Mouse (Mus musculus) forebrain, postnatal 0 days (tissue): ENCODE measurements around the gene Fam3c. TPM values are rescaled to one million over a fixed set of nuclear protein-coding genes. Genes with fewer than 3 reads are reported as not detected.

Source experiments
- ATAC-seq: fragments of 200-750 bp; cut with Nextera tagmentation; 2 replicates; pipeline ENCODE4 v1.8.0; 2017; ENCODE audit warnings: mild to moderate bottlenecking, moderate library complexity
- DNase-seq: peaks from one replicate; pipeline ENCODE4 v3.0.0-alpha.2; 2015
- H3K27ac ChIP-seq: fragments of 300-500 bp; sonication (generic); 2 replicates; pipeline ENCODE4 v1.5.1; 2014; ENCODE audit warnings: low read depth, mild to moderate bottlenecking, antibody characterized with exemption, low read length, moderate library complexity, mixed read lengths
- H3K27me3 ChIP-seq: fragments of 300-500 bp; sonication (generic); 2 replicates; pipeline ENCODE4 v1.6.1; 2014; ENCODE audit warnings: mild to moderate bottlenecking, low read length, mixed read lengths; ENCODE audit not compliant: insufficient read depth
- H3K36me3 ChIP-seq: fragments of 300-500 bp; sonication (generic); 2 replicates; pipeline ENCODE4 v1.6.1; 2014; ENCODE audit warnings: mild to moderate bottlenecking, moderate library complexity; ENCODE audit not compliant: insufficient read depth
- H3K4me1 ChIP-seq: fragments of 300-500 bp; sonication (generic); 2 replicates; pipeline ENCODE4 v1.6.1; 2014; ENCODE audit warnings: antibody characterized with exemption; ENCODE audit not compliant: insufficient read depth
- H3K4me2 ChIP-seq: fragments of 300-500 bp; sonication (generic); 2 replicates; pipeline ENCODE4 v1.6.1; 2014; ENCODE audit warnings: low read depth, mild to moderate bottlenecking, moderate library complexity
- H3K4me3 ChIP-seq: fragments of 300-500 bp; sonication (generic); 2 replicates; pipeline ENCODE4 v1.5.1; 2014; ENCODE audit warnings: low read depth, low read length, mixed read lengths
- H3K9ac ChIP-seq: fragments of 300-500 bp; sonication (generic); 2 replicates; pipeline ENCODE4 v1.6.1; 2014; ENCODE audit warnings: mild to moderate bottlenecking
- H3K9me3 ChIP-seq: fragments of 300-500 bp; sonication (generic); 2 replicates; pipeline ENCODE4 v1.6.1; 2016; ENCODE audit warnings: low read length
- CTCF ChIP-seq: sonication (generic); IDR thresholded peaks from 2 replicates; pipeline ENCODE4 v1.5.1; 2016; ENCODE audit warnings: antibody characterized with exemption, control low read depth, low read depth
- WGBS: fragments of 180-500 bp; shearing (Covaris S2); extraction: QIAGEN DNeasy Blood & Tissue Kit; methylation state at CpG from one replicate; pipeline ENCODE4 v1.1.7; 2014; 5-methylcytosine and 5-hydroxymethylcytosine counted together
- polyA plus RNA-seq: library from polyadenylated mRNA; unstranded; fragments of >200 nt; fragmentation: Nextera tagmentation; extraction: Ambion mirVana; gene quantifications from 2 replicates; pipeline ENCODE4 v1.2.1, GENCODE M21; 2015
- total RNA-seq: library from RNA; depleted of rRNA; stranded (reverse); fragments of >200 nt; gene quantifications from 2 replicates; pipeline ENCODE4 v1.2.3, GENCODE M21; 2014; rRNA removed

The Fam3c gene
- total RNA-seq = 49.7 and 50.2 TPM in 2 replicates
- 73.9 and 98.9 TPM in 2 replicates for polyA plus RNA-seq

- peak; percentile 96 for DNase-seq
- Histone ChIP-seq H3K9me3 (no peaks in the 10 kb centered on the region), H3K9ac (peak within 1 kb of the TSS; percentile 84), H3K4me1 (no peaks in the 10 kb centered on the region; the same call in 1 of the 2 replicates), H3K27me3 (no peaks in the 10 kb centered on the region), H3K27ac (peak within 1 kb of the TSS; percentile 74), H3K4me3 (peak within 1 kb of the TSS; percentile 79), H3K4me2 (peak within 1 kb of the TSS; percentile 63), H3K36me3 (no peaks in the 10 kb centered on the region)
- under 1% methylated on average over 23 of the region's 38 CpGs for WGBS
- peak; percentile 97 for ATAC-seq
- peak; percentile 98 for TF ChIP-seq CTCF
Measured at GRCm38 (mm10) chr6:22356086-22356507, at the start of gene Fam3c. Gene Fam3c, minus strand, starts transcription at chr6:22356243.

GRCm38 (mm10) chr6:22405021-22405420, 49.0 kb upstream of the Fam3c start:
- no peaks in the 10 kb centered on the region for H3K36me3 ChIP-seq
- no peaks in the 10 kb centered on the region for H3K9me3 ChIP-seq
- 91% methylated on average over 3 of the region's 3 CpGs for WGBS
- H3K4me3 ChIP-seq = no peak overlapping the region
- H3K27me3 ChIP-seq = no peaks in the 10 kb centered on the region
- ATAC-seq = no peak
- H3K27ac ChIP-seq = no peak overlapping the region
- no peaks in the 10 kb centered on the region for H3K4me1 ChIP-seq
- H3K4me2 ChIP-seq = no peak overlapping the region
- H3K9ac ChIP-seq = no peak overlapping the region
- no peak for TF ChIP-seq CTCF
- no peak for DNase-seq

GRCm38 (mm10) chr6:22403736-22404135, 47.7 kb upstream of the Fam3c start:
- Histone ChIP-seq H3K4me1 (no peaks in the 10 kb centered on the region), H3K27me3 (no peaks in the 10 kb centered on the region), H3K9ac (no peak overlapping the region), H3K4me3 (no peak overlapping the region), H3K36me3 (no peaks in the 10 kb centered on the region), H3K4me2 (no peak overlapping the region), H3K9me3 (no peaks in the 10 kb centered on the region), H3K27ac (no peak overlapping the region)
- WGBS = 70% methylated on average over 5 of the region's 5 CpGs
- DNase-seq (no peak), ATAC-seq (no peak)
- no peak for TF ChIP-seq CTCF

GRCm38 (mm10) chr6:22403317-22403716, 47.3 kb upstream of the Fam3c start:
- no peak for DNase-seq
- no peak overlapping the region for H3K27ac ChIP-seq
- no peaks in the 10 kb centered on the region for H3K9me3 ChIP-seq
- WGBS = 45% methylated on average over 9 of the region's 9 CpGs
- no peak for ATAC-seq
- H3K4me2 ChIP-seq = no peak overlapping the region
- H3K4me3 ChIP-seq = no peak overlapping the region
- H3K36me3 ChIP-seq = no peaks in the 10 kb centered on the region
- no peaks in the 10 kb centered on the region for H3K27me3 ChIP-seq
- no peak for TF ChIP-seq CTCF
- H3K9ac ChIP-seq = no peak overlapping the region
- no peaks in the 10 kb centered on the region for H3K4me1 ChIP-seq

- no peak overlapping the region for H3K9ac ChIP-seq
- no peak for TF ChIP-seq CTCF
- H3K4me1 ChIP-seq = no peaks in the 10 kb centered on the region
- H3K9me3 ChIP-seq = no peaks in the 10 kb centered on the region
- no peak overlapping the region for H3K27ac ChIP-seq
- H3K36me3 ChIP-seq = no peaks in the 10 kb centered on the region
- H3K4me2 ChIP-seq = no peak overlapping the region
- no peak for ATAC-seq
- no peaks in the 10 kb centered on the region for H3K27me3 ChIP-seq
- no peak overlapping the region for H3K4me3 ChIP-seq
- no peak for DNase-seq
- WGBS = 83% methylated on average over 13 of the region's 13 CpGs
Measured at GRCm38 (mm10) chr6:22402548-22403164, 46.6 kb upstream of the Fam3c start.

GRCm38 (mm10) chr6:22402037-22402436, 46.0 kb upstream of the Fam3c start:
- ATAC-seq (no peak), DNase-seq (no peak)
- no peak overlapping the region for H3K4me2 ChIP-seq
- H3K4me3 ChIP-seq = no peak overlapping the region
- no peak for TF ChIP-seq CTCF
- no peaks in the 10 kb centered on the region for H3K27me3 ChIP-seq
- no peaks in the 10 kb centered on the region for H3K36me3 ChIP-seq
- H3K4me1 ChIP-seq = no peaks in the 10 kb centered on the region
- H3K9ac ChIP-seq = no peak overlapping the region
- no peaks in the 10 kb centered on the region for H3K9me3 ChIP-seq
- 87% methylated on average over 5 of the region's 5 CpGs for WGBS
- no peak overlapping the region for H3K27ac ChIP-seq

- Histone ChIP-seq H3K9ac (no peak overlapping the region), H3K36me3 (no peaks in the 10 kb centered on the region), H3K4me3 (no peak overlapping the region), H3K4me1 (no peaks in the 10 kb centered on the region), H3K27me3 (no peaks in the 10 kb centered on the region), H3K9me3 (no peaks in the 10 kb centered on the region), H3K27ac (no peak overlapping the region), H3K4me2 (no peak overlapping the region)
- no peak for TF ChIP-seq CTCF
- 88% methylated on average over 7 of the region's 7 CpGs for WGBS
- DNase-seq = no peak
- no peak for ATAC-seq
Measured at GRCm38 (mm10) chr6:22398079-22398774, 42.2 kb upstream of the Fam3c start.
